Mouse (Mus musculus) retina, adult 2 months (tissue): ENCODE results near the gene Ubxn6.
A peak's percentile ranks its signal among the peaks of the same experiment; 100 is the strongest.
"Not testable (repeated sequence)": the region's sequence is repeated elsewhere in the genome, so short reads cannot be mapped to it uniquely, and the experiment has no call there.

Experiments
- DNase-seq: peaks from one replicate; pipeline ENCODE4 v3.0.0-alpha.2; 2012; ENCODE audit warnings: low read depth, low spot score

Gene Ubxn6

DNA sequence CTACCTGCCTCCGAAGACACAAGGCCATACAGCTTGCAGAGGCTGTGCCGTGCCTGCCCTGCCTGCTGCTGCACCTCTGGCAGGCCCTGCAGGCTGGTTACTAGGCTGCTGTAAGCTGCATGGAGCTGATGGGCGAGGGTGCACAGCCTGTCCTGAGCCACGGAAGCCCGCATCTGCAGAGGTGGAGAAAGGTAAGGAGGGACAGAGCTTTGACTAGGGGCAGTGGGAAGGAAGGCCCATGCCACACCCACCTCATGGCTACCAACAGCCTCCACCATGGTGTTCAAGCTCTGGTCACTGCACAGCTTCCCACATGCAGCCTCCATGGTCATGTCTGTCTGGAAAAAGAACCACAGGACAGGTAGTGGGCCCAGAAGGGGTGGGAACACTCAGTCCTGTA lies 27.3 kb upstream of the Ubxn6 start:
- DNase-seq: no peak

DNA sequence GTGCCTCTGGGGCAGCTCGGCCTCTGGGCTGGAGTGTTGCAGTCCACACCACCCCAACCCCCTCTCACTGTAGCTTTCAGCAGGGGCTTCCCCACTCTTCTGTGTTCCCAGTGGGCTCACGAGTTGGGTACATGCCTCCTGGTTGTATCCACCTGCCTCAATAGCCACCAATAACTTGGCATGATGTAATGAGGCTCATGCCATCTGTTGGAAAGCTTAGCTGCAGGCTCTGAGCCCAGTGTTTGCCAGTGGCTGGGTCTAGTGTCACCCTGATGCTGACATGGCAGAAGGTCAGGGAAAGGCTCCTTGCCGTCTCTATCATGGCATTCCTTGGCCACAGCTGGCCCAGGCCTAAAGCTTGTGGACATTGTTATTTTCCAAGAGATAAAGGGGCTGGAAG lies 26.0 kb upstream of the Ubxn6 start:
- no peak for DNase-seq

DNA sequence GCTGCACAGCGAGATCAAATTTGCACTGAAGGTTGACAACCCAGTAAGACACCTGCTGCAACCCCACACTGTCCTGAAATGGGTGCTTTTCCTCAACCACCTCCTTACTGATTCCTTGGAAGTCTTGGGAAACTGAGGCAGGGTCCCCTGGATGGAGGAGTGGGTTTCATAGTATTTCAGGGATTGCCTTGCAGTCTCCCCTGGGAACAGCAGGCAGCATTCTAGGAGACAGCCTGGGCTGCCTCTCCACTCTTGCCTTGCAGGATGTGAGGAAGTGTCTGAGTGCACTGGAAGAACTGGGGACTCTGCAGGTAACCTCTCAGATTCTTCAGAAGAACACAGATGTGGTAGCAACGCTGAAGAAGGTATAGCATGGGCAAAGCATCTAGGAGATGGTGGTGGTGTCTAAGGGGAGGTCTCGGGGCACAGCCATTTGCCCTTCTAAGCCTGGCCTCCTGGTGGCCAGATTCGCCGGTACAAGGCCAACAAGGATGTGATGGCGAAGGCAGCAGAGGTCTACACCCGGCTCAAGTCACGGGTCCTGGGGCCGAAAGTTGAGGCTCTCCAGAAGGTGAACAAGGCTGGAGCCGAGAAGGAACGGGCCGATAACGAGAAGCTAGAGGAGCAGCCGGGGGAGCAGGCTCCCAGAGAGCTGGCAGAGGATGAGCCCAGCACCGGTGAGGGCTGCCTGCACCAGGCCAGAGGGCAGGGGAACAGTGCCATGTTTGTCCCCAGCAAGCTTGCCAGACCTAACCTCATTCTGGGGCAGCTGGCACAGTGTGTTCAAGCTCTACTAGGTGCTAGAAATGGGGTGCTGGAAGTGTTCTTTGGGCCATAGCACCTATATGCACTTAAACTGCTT lies 24.1 kb upstream of the Ubxn6 start:
- no peak for DNase-seq

DNA sequence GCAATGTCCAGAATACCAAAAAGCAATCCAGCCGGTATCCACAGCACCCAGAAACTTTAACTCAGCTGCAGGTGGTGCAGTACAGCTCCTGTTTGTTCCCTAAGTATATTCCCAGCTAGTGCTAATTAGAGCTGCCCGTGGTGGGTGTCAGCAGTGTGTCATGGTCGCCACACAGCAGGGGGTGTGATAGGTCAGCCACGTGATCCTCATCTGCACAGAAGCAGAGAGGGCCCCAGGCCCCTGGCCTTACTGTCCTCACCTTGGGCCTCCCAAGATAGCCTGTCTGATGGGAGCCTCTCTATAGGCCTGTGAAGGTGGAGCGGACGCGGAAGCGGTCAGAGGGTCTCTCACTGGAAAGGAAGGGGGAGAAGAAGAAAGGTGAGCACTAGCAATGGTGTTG lies 23.4 kb upstream of the Ubxn6 start:
- DNase-seq: no peak

DNA sequence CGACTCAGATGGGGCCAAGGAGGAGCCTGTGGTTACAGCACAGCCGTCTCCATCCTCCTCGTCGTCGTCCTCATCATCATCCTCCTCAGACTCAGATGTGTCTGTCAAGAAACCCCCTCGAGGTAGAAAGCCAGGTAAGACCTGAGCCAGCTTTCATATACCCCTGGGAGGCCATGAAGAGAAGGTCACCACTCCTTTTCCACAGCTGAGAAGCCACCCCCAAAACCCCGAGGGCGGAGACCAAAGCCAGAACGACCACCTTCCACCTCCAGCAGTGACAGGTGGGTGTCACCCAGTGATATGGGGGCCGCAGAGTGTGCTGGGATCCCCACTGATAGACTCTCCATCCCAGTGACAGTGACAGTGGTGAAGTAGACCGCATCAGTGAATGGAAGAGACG lies 22.1 kb upstream of the Ubxn6 start:
- DNase-seq: no peak

DNA sequence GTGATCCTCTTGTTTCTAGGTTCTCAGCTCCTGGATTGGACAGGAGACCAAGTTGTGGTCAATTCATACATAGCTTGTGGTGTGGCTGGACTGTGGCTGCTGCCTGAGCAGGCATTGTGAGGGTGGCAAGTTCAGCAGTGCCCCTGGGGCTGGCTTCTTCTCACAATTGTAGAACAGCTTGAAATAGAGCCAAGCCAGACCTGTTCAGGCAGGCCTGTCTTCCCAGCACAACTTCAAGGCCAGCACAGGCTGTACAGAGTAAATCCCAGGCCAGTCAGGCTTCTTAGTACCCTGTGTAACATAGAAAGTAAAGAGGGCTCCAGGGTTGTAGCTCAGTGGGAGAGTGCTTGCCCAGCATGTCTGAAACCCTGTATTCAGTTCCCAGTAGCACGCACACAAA lies 18.0 kb upstream of the Ubxn6 start:
- no peak for DNase-seq

DNA sequence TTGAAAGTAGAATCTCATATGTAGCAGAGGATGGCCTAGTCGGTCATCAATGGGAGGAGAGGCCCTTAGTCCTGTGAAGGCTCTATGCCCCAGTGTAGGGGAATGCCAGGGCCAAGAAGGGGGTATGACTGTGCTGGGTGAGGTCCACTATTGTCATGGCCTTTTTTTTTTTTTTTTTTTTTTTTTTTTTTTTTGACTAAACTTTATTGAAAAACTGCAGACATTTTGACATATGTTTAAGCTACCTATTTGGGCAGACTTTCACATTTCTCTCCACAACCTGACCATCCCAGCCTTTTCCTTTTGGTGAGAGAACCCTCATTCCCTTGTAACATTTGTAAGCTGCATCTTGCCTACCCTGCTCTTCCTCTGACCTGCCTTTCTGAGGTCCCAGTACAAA lies 17.5 kb upstream of the Ubxn6 start:
- no peak for DNase-seq

DNA sequence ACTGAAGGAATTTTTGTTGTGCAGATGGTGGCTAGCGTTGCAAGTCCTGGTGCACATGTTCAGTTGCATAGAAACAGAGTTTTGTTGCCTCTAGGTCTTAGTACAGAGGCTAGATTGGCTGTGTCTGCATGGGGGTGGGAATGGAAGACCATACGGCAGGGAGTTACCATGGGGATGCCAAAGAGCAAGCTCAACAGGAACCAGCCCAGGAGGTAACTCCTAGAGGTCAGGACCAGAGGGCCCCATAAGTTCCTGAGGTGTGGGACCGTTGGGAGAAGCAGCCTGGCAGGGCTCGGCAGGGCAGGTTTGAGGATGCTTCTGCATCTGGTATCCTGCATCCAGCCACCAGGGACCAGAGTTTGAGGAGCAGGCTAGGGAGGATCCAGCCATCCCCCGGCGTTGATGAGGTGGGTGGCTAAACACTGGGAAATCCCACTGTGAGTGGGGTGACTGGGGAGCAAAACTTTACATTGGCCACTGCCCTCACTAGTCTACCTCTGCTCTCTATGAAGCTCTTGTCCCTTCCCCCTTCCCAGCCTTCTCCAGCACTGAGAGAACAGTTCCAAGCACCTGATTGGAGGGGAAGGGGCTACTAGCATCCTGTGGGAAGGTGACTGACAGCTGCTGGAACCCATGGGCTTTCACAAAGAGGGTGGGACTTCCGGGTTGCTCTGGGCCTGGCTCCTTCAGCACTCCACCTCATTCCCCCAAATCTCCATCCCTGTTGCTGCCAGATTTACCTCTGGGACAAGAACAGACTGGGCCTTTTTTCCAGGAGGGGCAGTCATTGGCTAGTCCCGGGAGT lies 6.2 kb upstream of the Ubxn6 start:
- no peak for DNase-seq

DNA sequence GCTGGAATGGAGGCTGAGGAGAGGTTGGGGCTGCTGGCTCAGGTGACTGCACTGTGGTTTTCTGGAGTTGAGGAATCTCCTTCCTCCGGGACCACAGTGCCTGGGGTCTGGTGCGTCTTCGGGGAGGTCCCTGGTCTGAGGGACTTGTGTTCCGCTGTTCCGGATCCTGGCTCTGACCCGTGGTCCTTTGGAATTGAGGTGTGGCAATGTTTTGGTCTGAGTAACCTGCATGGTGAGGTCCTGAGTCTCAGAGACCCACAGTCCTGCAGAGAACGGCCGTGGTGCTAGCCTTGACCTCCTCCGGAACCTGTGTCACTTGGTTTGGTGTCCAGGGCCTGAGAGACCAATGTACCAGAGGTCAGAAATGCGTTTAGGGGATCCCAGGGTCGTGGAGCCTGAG lies 5.1 kb upstream of the Ubxn6 start:
- no peak for DNase-seq

DNA sequence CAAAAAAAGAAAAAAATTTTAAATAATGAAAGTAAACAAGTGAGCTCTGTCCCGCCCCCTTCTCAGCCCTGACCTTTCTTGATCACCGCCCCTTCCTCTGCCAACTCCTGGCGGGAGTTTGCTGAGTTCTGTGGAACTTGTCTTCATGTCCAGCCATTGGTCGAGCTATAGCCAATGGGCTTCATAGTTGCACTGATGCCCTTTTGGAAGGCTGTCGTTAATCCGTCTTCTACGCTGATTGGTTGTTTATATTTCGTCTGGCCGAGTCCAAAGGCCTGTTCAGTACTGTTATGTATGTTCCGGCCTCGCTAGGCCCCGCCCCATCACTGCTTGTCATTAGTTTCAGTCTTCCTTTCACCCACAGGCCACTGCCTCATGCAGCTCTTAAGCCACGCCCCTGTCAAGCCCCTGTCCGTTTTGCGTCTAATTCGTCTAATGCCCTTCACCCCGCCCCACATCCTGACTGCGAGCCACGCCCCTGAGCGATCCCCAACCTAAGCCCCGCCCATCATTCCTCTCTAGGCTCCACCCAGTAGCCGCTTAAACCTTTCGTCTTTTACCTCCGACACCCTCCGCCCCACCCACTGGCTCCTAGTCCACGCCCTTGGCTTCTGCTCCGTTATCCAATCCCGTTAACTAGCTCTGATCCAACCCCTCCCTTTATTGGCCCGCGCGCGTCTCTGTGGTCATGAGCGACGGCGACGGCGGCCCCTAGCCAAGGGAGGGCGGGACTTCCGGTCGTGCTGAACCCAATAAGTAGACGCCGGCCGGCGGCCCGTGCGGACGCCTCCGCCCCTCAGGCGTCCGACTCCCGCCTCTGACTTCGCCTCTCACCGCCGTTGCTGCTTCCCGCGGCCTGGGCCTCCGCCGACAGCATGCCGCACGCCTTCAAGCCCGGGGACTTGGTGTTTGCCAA lies 4.3 kb upstream of the Ubxn6 start, which contains the start of gene Hdgfl2:
TSS of gene Hdgfl2 (plus strand) at position 755 of the 916 bp plus-strand sequence.
- peak; percentile 100 for DNase-seq

DNA sequence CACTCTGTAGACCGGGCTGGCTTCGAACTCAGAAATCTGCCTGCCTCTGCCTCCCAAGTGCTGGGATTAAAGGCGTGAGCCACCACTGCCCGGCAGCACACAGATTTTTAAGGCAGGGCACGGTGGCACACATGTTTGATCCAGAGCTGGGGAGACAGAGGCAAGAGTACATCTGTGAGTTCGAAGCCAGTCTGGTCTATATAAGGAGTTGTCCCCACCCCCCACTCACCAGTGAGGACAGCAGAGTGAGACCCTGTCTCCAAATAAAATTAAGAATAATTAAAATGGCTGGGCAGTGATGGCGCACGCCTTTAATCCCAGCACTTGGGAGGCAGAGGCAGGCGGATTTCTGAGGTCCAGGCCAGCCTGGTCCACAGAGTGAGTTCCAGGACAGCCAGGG lies 3.5 kb upstream of the Ubxn6 start:
- DNase-seq: not testable (repeated sequence)

DNA sequence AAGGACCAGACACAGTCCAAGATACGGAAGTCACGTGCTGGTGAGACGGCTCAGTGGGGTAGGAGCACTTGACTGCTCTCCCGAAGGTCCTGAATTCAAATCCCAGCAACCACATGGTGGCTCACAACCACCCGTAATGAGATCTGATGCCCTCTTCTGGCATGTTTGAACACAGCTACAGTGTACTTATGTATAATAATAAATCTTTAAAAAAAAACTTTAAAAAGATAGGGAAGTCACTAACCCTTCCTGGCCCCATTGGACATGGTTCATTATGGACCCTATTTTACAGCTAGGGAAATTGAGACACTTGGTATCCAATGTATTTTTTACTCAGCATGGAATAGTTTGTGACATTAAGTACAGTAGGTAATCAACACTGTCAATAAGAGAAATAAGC lies 2.7 kb upstream of the Ubxn6 start:
- no peak for DNase-seq

DNA sequence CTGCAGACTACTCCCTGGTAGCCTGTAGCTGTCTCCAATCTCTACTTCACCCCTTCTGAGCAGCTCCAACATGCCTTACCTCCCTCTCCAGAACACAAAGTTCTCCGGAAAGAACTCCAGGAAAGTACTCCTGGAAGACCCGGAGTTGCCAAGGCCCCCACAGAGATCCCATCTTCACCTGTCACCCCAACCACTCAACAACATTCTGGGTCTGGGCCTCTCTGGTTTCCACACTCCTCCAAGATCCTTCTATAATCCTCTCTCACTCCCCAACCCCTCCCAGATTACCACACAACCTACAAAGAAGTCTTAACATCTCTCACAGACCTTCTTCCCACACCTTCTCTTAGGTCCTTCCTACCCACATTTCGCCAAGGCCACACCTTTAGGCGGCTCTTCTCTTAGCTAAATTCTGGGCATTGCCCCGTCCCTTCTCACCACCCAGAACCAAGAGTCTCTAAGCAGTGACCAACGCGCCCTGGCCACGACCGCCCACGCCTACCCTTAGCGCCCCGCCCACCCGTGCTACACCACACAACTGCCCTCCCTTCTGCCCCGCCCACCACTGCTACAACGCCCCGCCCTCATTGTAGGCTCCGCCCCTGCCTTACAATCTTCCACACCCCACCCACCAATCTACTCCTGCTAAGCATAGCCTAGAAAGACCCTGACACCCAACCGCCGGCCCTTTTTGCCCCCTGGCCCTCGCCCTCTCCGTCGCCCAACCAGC lies 566 bp downstream of the Ubxn6 start:
- peak; percentile 48 for DNase-seq

DNA sequence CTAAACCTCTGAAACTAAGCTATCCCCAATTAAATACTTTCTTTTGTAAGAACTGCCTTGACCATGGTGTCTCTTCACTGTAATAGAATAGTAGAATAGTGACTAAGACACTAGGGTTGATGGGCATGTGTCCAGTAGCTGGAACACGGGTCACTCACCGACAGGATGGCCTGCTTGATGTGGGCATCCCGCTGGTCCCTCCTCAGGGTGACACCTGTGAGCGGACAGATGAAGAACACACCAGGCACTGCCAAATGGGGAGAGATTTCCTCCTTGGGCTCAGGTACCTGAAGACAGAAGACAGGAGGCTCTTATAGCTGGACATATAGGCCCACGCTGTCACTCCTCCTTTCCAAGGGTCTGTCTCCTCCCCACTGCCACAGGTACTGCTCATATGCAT lies 2.6 kb downstream of the Ubxn6 start:
- DNase-seq: no peak

DNA sequence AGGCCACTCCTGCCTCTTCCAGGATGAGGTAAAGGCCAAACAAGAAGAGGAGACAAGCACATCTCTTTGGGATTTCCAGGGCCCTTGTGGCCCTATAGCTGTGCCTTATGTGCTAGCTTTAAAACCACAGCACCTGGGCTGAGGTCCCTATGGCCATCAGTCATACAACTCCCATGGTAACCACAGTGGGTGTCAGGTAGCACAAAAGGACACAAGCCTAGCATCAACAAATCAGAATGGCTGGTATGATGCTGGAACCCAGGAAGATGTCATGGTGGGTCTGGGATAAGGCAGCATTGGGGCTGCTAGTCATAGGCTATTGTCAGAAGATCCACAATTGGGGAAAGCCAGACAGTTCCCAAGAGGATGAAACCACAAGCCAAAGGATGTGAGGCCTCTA lies 3.7 kb downstream of the Ubxn6 start:
- DNase-seq: no peak

DNA sequence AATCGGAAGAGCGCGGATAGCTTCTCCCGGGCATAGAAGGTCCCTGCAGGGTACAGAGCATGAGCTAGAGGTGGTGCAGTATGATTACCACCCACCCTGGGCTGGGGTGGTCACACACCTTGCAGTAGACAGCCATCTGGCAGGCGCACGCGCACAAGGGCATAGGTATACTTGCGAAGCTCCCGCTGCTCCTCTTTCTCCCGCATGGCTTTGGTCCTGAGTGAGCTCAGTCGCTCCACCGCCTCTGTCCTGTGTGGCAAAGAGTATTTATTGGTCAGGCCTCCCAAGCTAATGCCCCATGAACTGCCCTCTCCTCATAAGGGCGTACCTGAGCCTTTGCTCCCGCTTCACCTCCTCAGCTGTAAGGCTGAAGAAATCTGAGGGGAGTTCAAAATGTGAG lies 5.8 kb downstream of the Ubxn6 start:
- DNase-seq: no peak

DNA sequence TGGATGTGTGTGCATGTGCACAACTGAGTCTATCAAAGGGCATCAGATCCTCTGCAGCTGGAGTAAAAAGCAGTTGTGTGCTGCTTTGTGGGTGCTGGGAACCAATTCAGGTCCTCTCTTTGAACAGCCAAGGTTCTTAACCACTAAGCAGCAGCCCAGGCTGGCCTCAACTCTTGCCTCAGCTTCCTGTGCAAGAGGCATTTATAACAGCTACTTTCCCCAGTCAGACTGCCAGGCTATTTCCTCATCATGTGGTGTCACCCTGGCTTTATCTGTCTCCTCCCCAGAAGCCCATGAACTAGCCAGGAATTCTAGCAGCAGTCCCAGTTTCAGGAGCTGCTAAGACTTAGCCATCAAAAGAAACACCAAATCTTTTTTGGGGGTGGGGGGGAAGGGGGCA lies 8.4 kb downstream of the Ubxn6 start:
- no peak for DNase-seq

DNA sequence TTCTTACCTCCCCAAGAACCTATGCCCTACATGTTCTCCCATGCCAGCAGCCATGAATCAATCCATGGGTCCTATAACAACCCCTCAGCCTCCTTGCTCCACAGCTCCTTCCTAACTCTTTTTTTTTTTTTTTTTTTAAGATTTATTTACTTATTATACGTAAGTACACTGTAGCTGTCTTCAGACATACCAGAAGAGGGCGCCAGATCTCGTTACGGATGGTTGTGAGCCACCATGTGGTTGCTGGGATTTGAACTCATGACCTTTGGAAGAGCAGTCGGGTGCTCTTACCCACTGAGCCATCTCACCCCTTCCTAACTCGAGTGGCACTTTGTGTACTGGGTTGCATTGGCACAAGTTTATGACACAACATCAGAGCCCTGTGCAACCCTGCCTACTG lies 9.1 kb downstream of the Ubxn6 start:
- not testable (repeated sequence) for DNase-seq

DNA sequence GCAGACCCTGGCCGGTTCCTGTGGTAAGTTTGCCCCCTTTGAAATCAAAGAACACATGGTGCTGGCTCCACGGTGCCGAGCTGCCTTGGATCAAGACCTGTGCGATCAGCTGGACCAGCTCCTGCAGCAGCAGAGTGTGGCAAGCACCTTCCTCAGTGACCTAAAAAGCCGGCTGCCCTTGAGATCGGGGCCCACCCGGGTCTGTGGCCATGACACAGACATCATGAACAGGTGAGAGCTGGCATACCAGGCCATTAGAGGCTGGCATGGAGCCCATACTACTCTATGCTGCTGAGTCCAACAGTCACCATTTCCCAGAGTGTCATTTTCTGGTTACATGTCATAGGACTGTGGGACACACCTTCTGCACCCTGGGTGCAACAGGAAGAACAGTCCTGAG lies 12.7 kb downstream of the Ubxn6 start:
- no peak for DNase-seq

DNA sequence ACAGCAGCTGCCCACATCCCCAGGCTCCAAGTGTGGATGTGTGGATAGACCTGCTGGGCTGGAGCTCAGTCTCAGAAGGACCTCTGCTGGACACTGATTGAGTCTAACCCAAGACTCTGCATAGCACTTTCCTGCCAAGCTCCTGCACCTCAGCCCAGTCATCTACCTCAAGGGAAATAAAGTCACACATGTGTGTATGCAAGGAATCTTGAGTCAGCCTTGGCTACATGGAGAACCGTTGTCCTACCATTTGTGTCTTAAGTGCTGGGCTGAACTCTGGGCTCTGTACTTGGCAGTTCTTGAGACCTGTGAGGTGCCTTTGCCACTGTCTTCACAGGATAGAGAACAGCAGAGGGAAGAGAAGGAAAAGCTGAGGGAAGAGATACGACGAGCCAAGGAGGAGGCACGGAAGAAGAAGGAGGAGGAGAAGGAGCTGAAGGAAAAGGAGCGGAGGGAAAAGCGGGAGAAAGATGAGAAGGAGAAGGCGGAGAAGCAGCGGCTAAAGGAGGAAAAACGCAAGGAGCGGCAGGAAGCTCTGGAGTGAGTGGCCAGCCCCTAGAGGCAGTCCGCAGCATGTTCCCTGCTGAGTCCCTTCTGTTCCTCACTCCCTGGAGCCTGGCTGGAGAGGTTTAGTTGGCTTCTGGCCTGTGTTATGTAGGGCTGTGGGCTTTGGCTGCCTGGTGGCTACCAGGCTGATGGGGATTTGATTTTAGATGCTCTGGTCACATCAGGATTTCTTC lies 17.3 kb downstream of the Ubxn6 start:
- no peak for DNase-seq
